Mouse (Mus musculus) small intestine, adult 10 weeks (tissue): ENCODE results near the gene Rapgef4. TPM values are rescaled to one million over a fixed set of nuclear protein-coding genes. Genes with fewer than 3 reads are reported as not detected.

Source experiments
- polyA plus RNA-seq: library from polyadenylated mRNA; stranded (reverse); fragments of 350-450 nt; fragmentation: Illumina TruSeq; extraction: RNeasy Lipid Tissue Mini Kit (QIAGEN cat#74804); gene quantifications from one replicate; pipeline ENCODE4 v1.2.3, GENCODE M21; 2014; ENCODE audit warnings: low replicate concordance

Gene Rapgef4
- 2.9 TPM for polyA plus RNA-seq

GRCm38 (mm10) chr2:71980771-71981342 lies at the start of gene Rapgef4:
Gene Rapgef4, plus strand, starts transcription at chr2:71981240.

GRCm38 (mm10) chr2:72285256-72285887 lies 304.3 kb downstream of the Rapgef4 start, which contains the start of gene Map3k20:
Gene Map3k20, plus strand, starts transcription at chr2:72285637.

Other genes starting within 250 kb of the Rapgef4 start
- 195 TPM for gene Itga6, start 235.6 kb upstream of the Rapgef4 start, polyA plus RNA-seq
- 48.6 TPM for gene Pdk1, start 108.0 kb upstream of the Rapgef4 start, polyA plus RNA-seq